Mouse (Mus musculus) CH12.LX (cell line): ENCODE results near the gene Itprid2. TPM values are rescaled to one million over a fixed set of nuclear protein-coding genes. Genes with fewer than 3 reads are reported as not detected.

Source experiments
- DNase-seq: peaks from one replicate; pipeline ENCODE4 v3.0.0-alpha.2; 2013; ENCODE audit errors: extremely low read depth
- H3K27ac ChIP-seq: 2 replicates; pipeline ENCODE4 v1.5.1; 2012; ENCODE audit warnings: low read depth, mild to moderate bottlenecking, control low read depth, moderate library complexity; ENCODE audit not compliant: insufficient read depth
- H3K27me3 ChIP-seq: replicated peaks from 2 replicates; pipeline ENCODE3; 2012; ENCODE audit warnings: inconsistent platforms
- H3K36me3 ChIP-seq, 2 experiments: replicated peaks in 1 of 2; 2 replicates each; pipeline versions ENCODE3 to v1.6.1; 2012; ENCODE audit warnings: inconsistent platforms in 1 of 2, low read length in 1 of 2, mild to moderate bottlenecking in 1 of 2, mixed read lengths in 1 of 2, moderate library complexity in 1 of 2; ENCODE audit not compliant: control insufficient read depth in 1 of 2, insufficient read depth in 1 of 2
- H3K4me1 ChIP-seq, 2 experiments: 2 replicates each; pipeline ENCODE4 v1.6.1; 2012; ENCODE audit warnings: inconsistent platforms in 1 of 2, moderate library complexity in 1 of 2; ENCODE audit not compliant: insufficient read depth in 2 of 2, control insufficient read depth in 1 of 2
- H3K4me2 ChIP-seq: 2 replicates; pipeline ENCODE4 v1.6.1; 2012; ENCODE audit warnings: low read depth, mild to moderate bottlenecking, control low read depth; ENCODE audit not compliant: poor library complexity, insufficient read depth, severe bottlenecking
- H3K4me3 ChIP-seq, 3 experiments: fragments of 150-350 bp in 1 of 3; sonication (generic) in 1 of 3; replicated peaks in 1 of 3; 2 replicates each; pipeline versions ENCODE3 to v1.5.1; 2011 to 2012; ENCODE audit warnings: low read depth in 2 of 3, low read length in 2 of 3, mild to moderate bottlenecking in 2 of 3, moderate library complexity in 2 of 3, control low read depth in 1 of 3, improper control_type of control experiment in 1 of 3, inconsistent platforms in 1 of 3, mixed read lengths in 1 of 3; ENCODE audit not compliant: poor library complexity in 1 of 3
- H3K79me2 ChIP-seq: replicated peaks from 2 replicates; pipeline ENCODE4 v1.6.1; 2012; ENCODE audit warnings: mild to moderate bottlenecking, moderate library complexity; ENCODE audit not compliant: control insufficient read depth, poor library complexity, insufficient read depth, severe bottlenecking; ENCODE audit errors: extremely low read depth
- H3K9ac ChIP-seq: 2 replicates; pipeline ENCODE4 v1.6.1; 2012; ENCODE audit warnings: low read depth, mild to moderate bottlenecking, control low read depth, moderate library complexity; ENCODE audit not compliant: insufficient read depth
- H3K9me3 ChIP-seq: replicated peaks from 2 replicates; pipeline ENCODE3; 2012; ENCODE audit warnings: low read length, inconsistent platforms, mixed read lengths
- BHLHE40 ChIP-seq: IDR thresholded peaks from 2 replicates; pipeline ENCODE4 v1.6.1; 2011; ENCODE audit warnings: mild to moderate bottlenecking, low read depth, low read length, improper control_type of control experiment
- CHD1 ChIP-seq: IDR thresholded peaks from 2 replicates; pipeline ENCODE4 v1.6.1; 2012; ENCODE audit warnings: low read depth, low read length, improper control_type of control experiment, inconsistent platforms
- CHD2 ChIP-seq: IDR thresholded peaks from 2 replicates; pipeline ENCODE4 v1.6.1; 2011; ENCODE audit warnings: low read length, improper control_type of control experiment
- CTCF ChIP-seq, 2 experiments: IDR thresholded peaks in 1 of 2; conservative IDR thresholded peaks in 1 of 2; 2 replicates each; pipeline ENCODE4 v1.5.1; 2011 to 2012; ENCODE audit warnings: low read depth in 2 of 2, low read length in 2 of 2, improper control_type of control experiment in 1 of 2, inconsistent platforms in 1 of 2, mild to moderate bottlenecking in 1 of 2, moderate library complexity in 1 of 2
- EP300 ChIP-seq: IDR thresholded peaks from 2 replicates; pipeline ENCODE4 v1.6.1; 2011; ENCODE audit warnings: low read length, improper control_type of control experiment
- ETS1 ChIP-seq: conservative IDR thresholded peaks from 2 replicates; pipeline ENCODE4 v1.6.1; 2012; ENCODE audit warnings: low read depth, mild to moderate bottlenecking, inconsistent platforms, low read length, improper control_type of control experiment, moderate library complexity
- IRF4 ChIP-seq: IDR thresholded peaks from 2 replicates; pipeline ENCODE4 v1.6.1; 2014; ENCODE audit warnings: low read depth, mild to moderate bottlenecking, inconsistent platforms, low read length, improper control_type of control experiment
- MAX ChIP-seq: IDR thresholded peaks from 2 replicates; pipeline ENCODE4 v1.6.1; 2011; ENCODE audit warnings: low read length, improper control_type of control experiment
- NRF1 ChIP-seq: IDR thresholded peaks from 2 replicates; pipeline ENCODE4 v1.6.1; 2014; ENCODE audit warnings: low read depth, mild to moderate bottlenecking, inconsistent platforms, low read length, improper control_type of control experiment, moderate library complexity
- RAD21 ChIP-seq: IDR thresholded peaks from 2 replicates; pipeline ENCODE4 v1.6.1; 2011; ENCODE audit warnings: low read depth, mild to moderate bottlenecking, low read length, improper control_type of control experiment, moderate library complexity
- TCF12 ChIP-seq: IDR thresholded peaks from 2 replicates; pipeline ENCODE4 v1.6.1; 2014; ENCODE audit warnings: low read depth, mild to moderate bottlenecking, inconsistent platforms, low read length, improper control_type of control experiment
- USF1 ChIP-seq: IDR thresholded peaks from 2 replicates; pipeline ENCODE4 v1.6.1; 2014; ENCODE audit warnings: low read depth, mild to moderate bottlenecking, inconsistent platforms, low read length, improper control_type of control experiment
- USF2 ChIP-seq: conservative IDR thresholded peaks from 2 replicates; pipeline ENCODE4 v1.6.1; 2011; ENCODE audit warnings: low read depth, low read length, improper control_type of control experiment
- ZNF384 ChIP-seq: IDR thresholded peaks from 2 replicates; pipeline ENCODE4 v1.6.1; 2012; ENCODE audit warnings: low read depth, low read length, improper control_type of control experiment, inconsistent platforms
- dilution Hi-C: fragments of 300-500 bp; cut with MboI; formaldehyde crosslinking; loops from 2 replicates; pipeline ENCODE4 v1.14.3; 2020; ENCODE audit warnings: low sequenced_read_pairs; ENCODE audit not compliant: extremely low pct_unique_long_range_greater_than_20kb, extremely low pct_ligation_motif_present
- in situ Hi-C: fragments of 300-500 bp; cut with MboI; formaldehyde crosslinking; loops from 3 replicates; pipeline ENCODE4 v1.14.3; 2019; ENCODE audit warnings: low sequenced_read_pairs, low pct_ligation_motif_present, low pct_unique_long_range_greater_than_20kb, mixed read lengths
- polyA plus RNA-seq: library from polyadenylated mRNA; unstranded; fragments of >175 nt; gene quantifications from 2 replicates; pipeline ENCODE4 v1.2.1, GENCODE M21; 2012; ENCODE audit warnings: low read depth; ENCODE audit not compliant: insufficient read length
- total RNA-seq, 2 experiments: library from RNA; depleted of rRNA; stranded (reverse); fragments of 300-350 nt in 1 of 2; fragments of >200 nt in 1 of 2; gene quantifications; 2 replicates each; pipeline ENCODE4 v1.2.3; 2012 to 2014

The Itprid2 gene
- total and polyA plus RNA-seq, 3 experiments, result 4.3 to 17.7 (median 8.2) TPM

GRCm38 (mm10) chr2:79657062-79657461 lies 21.9 kb downstream of the Itprid2 start:
- dilution Hi-C loops (no loop called here), in situ Hi-C loops (no loop called here)
- no peaks in the 10 kb centered on the region for H3K27me3 ChIP-seq
- H3K79me2 ChIP-seq, result no peaks in the 10 kb centered on the region
- no peaks in the 10 kb centered on the region for H3K9me3 ChIP-seq
- H3K9ac ChIP-seq, result no peak overlapping the region
- DNase-seq, result peak; percentile 81
- peaks cover 8 to 28% of the 10 kb centered on the region in 2 experiments for H3K4me1 ChIP-seq
- TF ChIP-seq BHLHE40 (peak; percentile 81), CHD2 (no peak), USF2 (peak; percentile 84), IRF4 (peak; percentile 38; the same call in 1 of the 2 replicates), EP300 (peak; percentile 60), ZNF384 (no peak), ETS1 (peak; percentile 89), RAD21 (no peak), USF1 (peak; percentile 82), NRF1 (no peak), MAX (peak; percentile 92)
- no peak overlapping the region for H3K4me2 ChIP-seq
- H3K27ac ChIP-seq, result no peak overlapping the region
- H3K36me3 ChIP-seq, result peaks cover 41 to 85% of the 10 kb centered on the region in 2 experiments
- H3K4me3 ChIP-seq, result no peak overlapping the region

- H3K36me3 ChIP-seq, result peaks cover 53 to 88% of the 10 kb centered on the region in 2 experiments
- no peak for TF ChIP-seq EP300
- no peak for TF ChIP-seq IRF4
- TF ChIP-seq CHD1, result no peak
- TF ChIP-seq TCF12, result no peak
- TF ChIP-seq CTCF (conservative IDR thresholded peaks at IDR 0.05 in 1 of 2, IDR thresholded peaks at IDR 0.05 in 1 of 2; ENCODE audit: low read depth in 2 of 2, low read length in 2 of 2), result no peak
- TF ChIP-seq, all 38 proteins: peak for 0
- dilution Hi-C loops, result no loop called here
Measured at GRCm38 (mm10) chr2:79660417-79661185, 25.4 kb downstream of the Itprid2 start.

More at GRCm38 (mm10) chr2:79660417-79661185, 25.4 kb downstream of the Itprid2 start:
- H3K4me2 ChIP-seq, result no peak overlapping the region
- no peak overlapping the region for H3K9ac ChIP-seq
- no peak overlapping the region for H3K27ac ChIP-seq
- H3K27me3 ChIP-seq, result no peaks in the 10 kb centered on the region
- H3K9me3 ChIP-seq, result no peaks in the 10 kb centered on the region
- H3K4me3 ChIP-seq, result no peak overlapping the region
- H3K79me2 ChIP-seq, result no peaks in the 10 kb centered on the region
- DNase-seq, result no peak
- in situ Hi-C loops, result no loop called here
- peaks cover 5 to 15% of the 10 kb centered on the region in 2 experiments for H3K4me1 ChIP-seq
